Mouse (Mus musculus) liver, adult 2 months (tissue): ENCODE measurements around the gene Gh.

Source experiments
- CTCF ChIP-seq: fragments of 200-500 bp; IDR thresholded peaks from 2 replicates; pipeline ENCODE4 v1.5.1; 2011; ENCODE audit warnings: low read depth, low read length, control low read depth
- POLR2A ChIP-seq: fragments of 200-500 bp; IDR thresholded peaks from 2 replicates; pipeline ENCODE4 v1.6.1; 2011; ENCODE audit warnings: low read length, control low read depth; ENCODE audit not compliant: insufficient read depth; ENCODE audit errors: extremely low read depth

DNA sequence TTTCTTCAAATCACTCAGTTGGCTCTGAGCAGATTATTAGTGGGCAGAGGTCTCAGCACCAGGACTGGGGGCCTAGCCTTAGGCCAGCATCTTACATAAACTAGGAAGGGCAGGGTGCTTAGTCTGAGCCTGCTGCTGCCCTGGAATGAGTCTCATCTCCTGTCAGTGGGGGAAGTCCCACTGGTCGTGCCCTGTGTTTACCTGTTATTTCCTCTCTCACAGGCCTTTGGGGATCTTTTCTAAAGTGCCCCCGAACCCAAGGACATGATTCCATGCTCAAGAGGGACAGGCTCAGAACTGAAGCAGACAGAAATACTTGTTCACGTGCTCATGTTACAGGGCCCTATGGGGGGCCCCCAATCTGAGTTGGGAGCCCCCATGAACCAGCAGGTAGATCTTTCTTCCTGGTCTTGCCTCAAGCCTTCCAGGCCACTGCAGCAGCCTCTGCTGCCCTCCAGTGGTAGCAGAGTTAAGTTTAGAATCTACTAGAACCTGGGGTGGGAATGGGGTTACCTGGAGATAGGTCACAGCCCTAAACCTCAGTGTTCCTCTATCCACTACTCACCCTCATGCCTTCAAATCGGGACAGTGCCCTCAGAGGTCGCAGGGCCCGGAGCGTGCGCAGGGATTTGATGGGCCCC, 24.0 kb upstream of the Gh start:
- TF ChIP-seq POLR2A (no peak), CTCF (peak; percentile 82)
